Mouse (Mus musculus) G1E (cell line): Measurements from ENCODE around the gene Rint1.
"Not testable (repeated sequence)": the region's sequence is repeated elsewhere in the genome, so short reads cannot be mapped to it uniquely, and the experiment has no call there.

Experiments
- CTCF ChIP-seq: IDR thresholded peaks from 2 replicates; pipeline ENCODE4 v1.5.1; 2012; ENCODE audit warnings: low read depth, low read length, inconsistent platforms, mixed read lengths
- GATA1 ChIP-seq: IDR thresholded peaks from 2 replicates; pipeline ENCODE4 v1.6.1; 2012; ENCODE audit warnings: borderline replicate concordance, low read length, inconsistent platforms, mixed read lengths
- TAL1 ChIP-seq: conservative IDR thresholded peaks from 2 replicates; pipeline ENCODE4 v1.6.1; 2012; ENCODE audit warnings: low read depth, low read length, inconsistent platforms, mixed read lengths

DNA sequence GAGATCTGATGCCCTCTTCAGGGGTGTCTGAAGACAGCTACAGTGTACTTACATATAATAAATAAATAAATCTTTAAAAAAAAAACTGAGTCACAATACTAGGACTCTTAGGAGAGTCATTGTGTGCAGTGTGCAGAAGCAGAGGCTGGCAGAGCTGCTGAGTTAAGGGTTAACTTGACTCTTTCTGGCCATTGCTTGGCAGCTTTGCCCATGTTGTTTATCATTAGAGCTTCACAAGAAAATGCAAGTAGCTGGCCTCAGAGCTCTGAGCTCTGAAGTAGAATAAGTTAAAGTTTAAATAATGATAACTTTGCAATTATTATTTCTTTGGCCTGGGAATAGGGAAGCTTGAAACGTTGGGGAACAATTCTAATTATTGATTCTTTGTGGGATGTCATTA is 48.2 kb downstream of the Rint1 start:
- TF ChIP-seq CTCF, GATA1, TAL1: not testable (repeated sequence)
